Mouse (Mus musculus) liver, adult (tissue): ENCODE data around the gene Dact3.
A peak's percentile ranks its signal among the peaks of the same experiment; 100 is the strongest.

Source experiments
- GATA4 ChIP-seq: IDR thresholded peaks from 2 replicates; pipeline ENCODE4 v1.6.1; 2014; ENCODE audit warnings: mild to moderate bottlenecking, low read length; ENCODE audit not compliant: insufficient replicate concordance

The Dact3 gene

GRCm38 (mm10) chr7:16915461-16916340, 40.6 kb downstream of the Dact3 start:
- TF ChIP-seq GATA4, result no peak

GRCm38 (mm10) chr7:16916342-16917265, 41.5 kb downstream of the Dact3 start:
- no peak for TF ChIP-seq GATA4

GRCm38 (mm10) chr7:16917447-16917846, 42.3 kb downstream of the Dact3 start:
- TF ChIP-seq GATA4, result no peak

- TF ChIP-seq GATA4, result no peak
Observed at GRCm38 (mm10) chr7:16918014-16918413, 42.9 kb downstream of the Dact3 start.

GRCm38 (mm10) chr7:16918670-16919069, 43.6 kb downstream of the Dact3 start:
- TF ChIP-seq GATA4, result no peak

GRCm38 (mm10) chr7:16919395-16920149, 44.5 kb downstream of the Dact3 start:
- TF ChIP-seq GATA4, result no peak

- no peak for TF ChIP-seq GATA4
Observed at GRCm38 (mm10) chr7:16920150-16920579, 45.0 kb downstream of the Dact3 start.

- TF ChIP-seq GATA4, result no peak
Observed at GRCm38 (mm10) chr7:16920818-16921791, 46.0 kb downstream of the Dact3 start.

- no peak for TF ChIP-seq GATA4
Observed at GRCm38 (mm10) chr7:16921881-16922335, 46.8 kb downstream of the Dact3 start.

GRCm38 (mm10) chr7:16922360-16922973, 47.4 kb downstream of the Dact3 start:
- no peak for TF ChIP-seq GATA4

- TF ChIP-seq GATA4, result no peak
Observed at GRCm38 (mm10) chr7:16923283-16924036, 48.3 kb downstream of the Dact3 start.

GRCm38 (mm10) chr7:16924037-16924834, 49.1 kb downstream of the Dact3 start, which contains the start of gene Calm3:
Gene Calm3 (minus strand): TSS chr7:16924114.
- peak; percentile 51; the same call in 1 of the 2 replicates for TF ChIP-seq GATA4
